Mouse (Mus musculus): ENCODE measurements around the gene Chst15.

The Chst15 gene

DNA sequence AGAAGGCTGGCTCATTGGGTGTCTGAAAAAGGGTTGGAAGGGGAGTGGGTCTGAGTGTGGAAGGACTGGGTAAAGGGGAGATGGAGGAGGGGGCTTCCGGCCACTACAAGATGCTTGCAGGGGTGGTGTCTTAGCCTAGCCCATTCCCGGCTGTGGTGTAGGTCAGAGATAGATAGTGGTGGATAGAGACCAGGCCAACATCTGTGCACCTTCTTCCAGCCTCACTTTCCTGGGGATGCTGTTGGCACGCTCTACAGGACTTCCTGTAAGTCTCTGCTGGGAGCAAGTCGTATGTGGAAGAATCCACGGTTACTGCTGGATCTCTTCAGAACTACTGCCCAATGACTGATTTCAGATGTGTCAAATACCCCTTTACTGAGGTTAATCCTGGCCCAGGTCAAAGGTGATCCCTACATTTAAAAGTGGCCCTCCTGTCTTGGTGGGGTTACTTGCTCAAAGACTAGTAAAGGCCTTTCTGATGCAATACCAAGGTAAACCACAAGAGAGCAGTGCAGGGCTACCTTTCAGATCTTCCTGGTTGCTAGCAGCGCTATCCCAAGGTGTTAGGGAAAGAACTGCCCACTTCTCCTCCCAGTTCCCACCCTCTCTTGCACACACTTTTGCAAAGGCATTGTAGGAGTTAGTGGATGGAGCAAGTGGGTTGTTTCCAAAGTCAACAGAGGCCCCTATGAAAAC is 90.5 kb downstream of the Chst15 start:
- peak; percentile 87 for DNase-seq (ENCODE audit: low read depth)

DNA sequence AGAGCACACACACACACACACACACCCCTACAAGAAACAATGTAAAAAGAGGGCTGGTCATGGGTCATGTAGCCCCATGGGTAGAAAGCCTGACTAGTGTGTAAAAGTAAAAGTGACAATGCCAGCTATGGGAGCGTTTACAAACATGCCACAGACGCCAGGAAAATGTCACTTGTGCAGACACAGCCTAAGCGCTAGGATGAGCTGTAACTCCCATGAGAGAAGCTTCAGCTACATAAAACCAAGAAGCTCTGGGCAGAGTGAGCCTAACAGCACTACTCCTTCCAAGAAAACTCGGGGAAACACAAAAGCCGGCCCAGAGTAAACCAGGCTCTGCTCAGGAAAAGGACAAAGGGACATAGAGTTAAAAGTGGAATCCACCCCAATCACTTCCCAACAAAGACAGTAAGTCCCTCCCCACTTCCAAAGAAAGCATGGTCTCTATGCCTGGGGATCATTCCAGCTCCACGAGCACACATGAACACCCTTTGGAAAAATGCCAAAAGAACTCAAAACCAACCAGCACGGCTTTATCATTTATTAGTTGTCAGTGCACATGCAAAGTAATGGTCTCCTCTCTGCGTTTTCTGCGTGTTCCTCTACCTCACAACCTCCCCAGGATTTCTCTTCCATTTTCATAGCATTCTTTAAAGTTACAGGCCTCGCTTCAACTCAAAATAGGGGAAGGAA is 93.4 kb downstream of the Chst15 start:
- no peak for DNase-seq (ENCODE audit: low read depth)

DNA sequence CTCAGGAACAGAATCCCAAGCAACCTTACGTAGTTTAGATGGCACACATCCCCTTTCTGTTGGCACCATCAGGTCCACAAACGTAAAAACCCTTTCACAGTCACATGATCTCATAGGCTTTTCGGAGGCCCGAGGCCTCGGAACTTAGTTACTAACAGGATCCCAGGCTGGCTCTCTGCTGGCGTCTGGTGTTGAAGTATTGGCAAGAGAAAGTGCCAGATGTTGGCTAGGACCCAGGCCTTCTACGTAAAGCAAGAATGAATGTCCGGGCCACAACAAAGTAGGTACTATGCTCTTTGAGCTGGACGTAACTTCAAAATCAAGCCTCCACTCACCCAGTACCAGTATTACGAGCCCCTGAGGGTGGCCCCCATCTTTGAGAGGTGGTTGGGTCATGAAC is 103.0 kb downstream of the Chst15 start:
- no peak for DNase-seq (ENCODE audit: low read depth)

DNA sequence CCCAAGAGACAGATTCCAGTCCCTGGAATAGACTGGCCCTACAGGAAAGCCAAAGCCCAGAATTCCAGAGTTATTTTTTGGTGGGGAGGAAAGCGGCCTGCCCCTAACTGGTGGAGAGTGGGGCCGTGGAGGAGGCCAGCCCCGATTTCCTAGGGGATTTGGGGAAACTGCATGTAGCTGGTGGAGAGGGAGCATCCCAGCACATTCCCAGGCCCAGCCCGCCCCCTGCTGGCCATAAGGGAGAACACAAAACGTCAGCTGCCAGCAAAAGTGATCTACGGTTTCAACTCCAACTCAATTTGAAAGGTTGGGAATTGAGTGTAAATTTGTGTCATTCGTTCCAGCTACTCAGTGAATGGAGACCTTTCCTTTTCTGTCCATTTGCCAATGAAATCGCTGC is 103.6 kb downstream of the Chst15 start:
- DNase-seq (ENCODE audit: low read depth): peak; percentile 75

GRCm38 (mm10) chr7:132211920-132212701 is 104.9 kb downstream of the Chst15 start:
- DNase-seq (ENCODE audit: low read depth): no peak

DNA sequence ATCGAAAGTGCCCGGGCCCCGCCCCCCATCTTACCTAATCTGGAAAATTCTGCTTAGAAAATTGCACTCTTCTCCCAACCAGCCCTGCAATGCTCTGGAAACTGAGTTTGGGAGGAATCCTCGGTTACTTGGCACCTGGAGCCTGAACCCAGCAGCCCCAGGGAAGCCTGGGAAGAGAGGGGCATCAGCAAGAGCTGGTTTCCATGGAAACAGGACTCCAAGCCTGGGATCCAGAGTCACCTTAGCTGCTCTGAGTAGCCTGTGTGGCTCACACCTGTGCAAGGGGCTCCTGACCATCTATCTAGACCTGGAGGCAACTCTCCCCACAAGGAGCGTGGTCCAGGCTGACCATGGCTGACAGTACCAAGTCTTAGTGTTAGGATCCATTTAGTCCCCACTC is 106.4 kb downstream of the Chst15 start:
- no peak for DNase-seq (ENCODE audit: low read depth)

DNA sequence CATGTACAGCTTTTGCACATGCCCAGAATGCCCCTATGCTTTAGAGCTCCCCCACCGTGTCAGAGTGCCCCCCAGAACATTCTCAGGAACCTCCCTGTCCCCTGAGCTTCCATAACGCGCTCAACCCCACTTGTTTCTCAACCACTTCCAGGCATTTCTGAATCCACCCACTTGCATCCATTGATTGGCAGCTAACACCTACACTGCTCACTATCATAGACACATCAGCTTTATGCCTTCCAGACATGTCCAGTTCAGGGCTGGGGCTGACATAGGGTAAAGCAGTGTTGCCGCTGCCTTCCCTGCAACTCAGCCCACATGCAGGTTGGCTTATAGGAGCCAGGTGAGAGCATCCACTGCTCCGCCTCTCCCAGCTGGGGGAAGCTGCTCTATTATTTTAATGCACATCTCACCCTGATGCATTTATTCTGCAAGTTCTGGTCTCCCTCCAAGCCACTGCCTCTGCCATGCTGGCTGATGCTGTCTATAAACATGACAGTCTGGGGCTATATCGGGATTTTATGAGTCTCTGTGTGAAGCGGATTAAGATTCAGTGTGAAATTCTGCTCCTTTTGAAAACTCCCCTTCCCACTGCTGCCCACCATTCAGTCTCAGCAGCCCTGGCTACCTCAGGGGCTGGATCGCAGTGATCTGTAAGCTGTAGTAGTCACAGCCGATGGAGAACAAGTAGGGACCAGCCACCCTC is 107.9 kb downstream of the Chst15 start:
- DNase-seq (ENCODE audit: low read depth): no peak

- no peak for DNase-seq (ENCODE audit: low read depth)
These were observed 112.9 kb downstream of the Chst15 start for GRCm38 (mm10) chr7:132204073-132204612.

DNA sequence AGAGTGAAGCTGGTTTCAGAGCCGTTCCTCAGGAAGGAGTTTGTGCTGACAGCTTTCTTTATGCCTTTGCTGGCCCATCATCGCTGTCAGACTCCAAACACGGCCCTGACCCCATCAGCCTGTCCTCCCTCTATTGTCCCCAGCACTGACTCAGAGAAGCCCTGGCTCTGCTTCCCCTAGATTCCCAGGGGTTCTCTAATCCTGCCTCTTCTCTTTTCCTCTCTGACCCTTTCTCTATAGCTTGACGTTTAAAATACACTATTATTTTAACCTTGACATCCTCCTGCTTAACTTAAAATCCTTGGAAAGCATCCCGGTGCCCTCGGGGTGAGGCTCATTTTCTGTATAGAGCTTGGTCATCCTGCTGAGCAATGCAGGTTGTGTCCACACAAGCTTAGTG is 117.3 kb downstream of the Chst15 start:
- no peak for DNase-seq (ENCODE audit: low read depth)

DNA sequence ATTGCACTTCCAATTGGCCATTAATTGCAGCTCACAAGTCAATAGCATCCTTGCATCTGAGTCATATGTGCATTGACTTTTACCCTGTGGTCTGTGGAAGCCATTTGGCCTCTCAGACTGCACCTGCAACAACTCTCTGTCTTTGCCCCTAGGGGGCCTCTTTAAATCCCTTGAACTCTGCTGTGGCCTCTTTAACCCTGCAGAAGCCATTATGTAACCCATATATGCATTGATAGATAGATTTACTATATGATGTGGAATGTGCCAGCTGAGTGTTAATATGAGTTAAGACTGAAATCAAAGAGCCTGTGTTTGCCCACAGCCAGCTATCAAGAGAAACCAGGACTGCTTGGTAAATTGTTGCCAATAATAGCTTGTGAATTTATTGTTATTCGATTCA is 118.2 kb downstream of the Chst15 start:
- no peak for DNase-seq (ENCODE audit: low read depth)

DNA sequence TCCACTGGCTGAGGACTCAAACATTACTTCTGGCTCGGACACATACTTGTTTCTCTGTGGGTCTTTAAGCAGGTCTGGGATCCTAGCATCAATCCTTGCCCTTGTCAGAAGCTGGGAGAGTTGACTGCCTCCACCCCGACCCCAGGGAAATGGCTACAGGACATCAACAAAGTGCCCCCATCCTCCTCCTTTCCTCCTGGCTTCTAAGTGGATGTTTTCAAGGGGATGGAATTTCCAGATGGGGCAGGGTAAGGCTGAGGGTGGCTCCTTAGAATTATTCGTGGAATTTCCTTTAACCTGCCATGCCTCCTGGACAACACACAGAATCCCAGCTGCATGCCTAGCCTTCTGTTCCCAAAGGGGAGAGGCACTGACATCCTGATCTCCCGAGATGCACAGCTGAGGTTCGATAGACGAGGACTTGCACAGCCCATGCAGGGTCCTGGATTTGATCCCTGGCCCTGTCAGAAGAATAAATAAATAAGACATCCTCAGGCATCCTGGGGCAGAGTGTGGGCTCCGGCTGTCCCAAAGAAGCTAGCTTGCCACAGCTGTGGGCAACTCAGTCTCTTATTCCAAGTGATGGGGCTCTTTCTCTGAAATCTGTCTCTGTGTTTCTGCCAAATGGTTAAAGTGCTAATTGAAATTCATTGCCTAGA is 119.1 kb downstream of the Chst15 start:
- DNase-seq (ENCODE audit: low read depth): no peak

DNA sequence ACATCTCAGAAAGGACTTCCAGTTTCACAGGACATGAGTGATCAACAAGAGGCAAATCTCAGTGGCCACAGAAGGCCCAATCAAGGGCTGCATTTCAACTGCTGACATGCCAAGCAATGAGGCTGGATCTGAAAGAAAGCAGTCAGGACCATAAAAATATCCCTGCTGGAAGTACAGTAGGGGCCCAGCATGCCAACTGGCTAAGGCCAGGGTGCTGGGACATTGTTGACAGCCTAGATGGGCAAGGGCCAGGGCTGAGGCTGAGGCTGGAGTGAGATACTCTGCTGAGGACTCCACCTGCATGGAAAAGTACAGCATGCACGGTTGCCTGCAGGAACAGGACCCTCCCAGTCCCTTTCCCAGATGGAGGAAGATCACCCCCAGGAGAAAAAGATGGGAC is 120.4 kb downstream of the Chst15 start:
- no peak for DNase-seq (ENCODE audit: low read depth)

DNA sequence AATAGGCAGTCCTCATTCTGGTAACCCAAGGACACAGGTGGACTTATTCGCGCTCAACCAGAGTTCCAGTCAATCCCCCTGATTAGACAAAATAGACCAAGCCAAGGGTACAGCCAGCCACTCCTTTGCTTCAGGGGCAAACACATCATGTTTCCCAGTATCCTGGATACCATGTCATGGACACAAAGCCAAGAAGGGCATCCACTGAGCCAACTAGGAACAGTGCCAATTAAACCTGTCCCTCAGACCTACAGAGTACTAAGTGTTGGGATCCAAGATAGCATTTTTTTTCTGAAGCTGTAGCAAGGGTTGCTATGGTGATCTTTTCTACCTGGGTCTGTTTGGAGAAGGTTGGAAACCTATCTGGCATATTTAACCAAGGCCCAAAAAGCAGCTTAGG is 123.4 kb downstream of the Chst15 start:
- DNase-seq (ENCODE audit: low read depth): no peak

- DNase-seq (ENCODE audit: low read depth): no peak
These were observed 129.6 kb downstream of the Chst15 start for GRCm38 (mm10) chr7:132187456-132187855.

Data from NIH3T3 (cell line).